Mouse (Mus musculus): Measurements from ENCODE around the gene Irak3.

DNA sequence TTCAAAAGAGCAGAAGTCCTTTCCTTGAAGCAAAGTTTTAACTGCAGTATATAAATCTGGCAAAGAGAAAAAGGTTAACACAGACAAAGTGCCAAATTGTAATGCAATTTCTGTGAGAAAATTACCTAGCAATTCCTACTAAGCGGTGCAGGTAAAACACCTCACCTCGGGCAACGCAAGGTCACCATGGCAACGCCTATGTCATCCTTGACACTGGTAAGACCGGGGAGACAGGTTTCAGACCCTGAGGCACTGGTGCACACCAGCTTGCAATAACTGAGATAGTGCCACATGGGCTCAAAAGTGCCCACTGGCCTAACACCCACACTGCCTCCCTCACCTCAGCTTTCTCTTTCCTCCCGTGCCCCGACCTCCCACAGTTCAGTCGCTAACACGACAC is 106.8 kb downstream of the Irak3 start:
- TF ChIP-seq MAFK (IDR thresholded peaks at IDR 0.05; ENCODE audit: borderline replicate concordance, low read depth, low read length): no peak
- TF ChIP-seq CTCF (IDR thresholded peaks at IDR 0.05 in 2 of 3, conservative IDR thresholded peaks at IDR 0.05 in 1 of 3; ENCODE audit: control insufficient read depth in 1 of 3, insufficient read depth in 1 of 3, low read depth in 2 of 3, low read length in 3 of 3, poor library complexity in 1 of 3, severe bottlenecking in 1 of 3): no peak
- no peak for TF ChIP-seq TBP (IDR thresholded peaks at IDR 0.05; ENCODE audit: low read depth, low read length)
- no peak for TF ChIP-seq ETS1 (IDR thresholded peaks at IDR 0.05; ENCODE audit: low read depth, low read length)
- TF ChIP-seq TCF12 (IDR thresholded peaks at IDR 0.05; ENCODE audit: low read depth, low read length): no peak
- no peak for TF ChIP-seq CHD2 (IDR thresholded peaks at IDR 0.05; ENCODE audit: low read length)
- no peak for TF ChIP-seq EP300 (IDR thresholded peaks at IDR 0.05; ENCODE audit: low read depth in 1 of 2, low read length in 2 of 2)
- no peak for TF ChIP-seq SIN3A (IDR thresholded peaks at IDR 0.05; ENCODE audit: low read length)
- no peak for TF ChIP-seq POLR2A (IDR thresholded peaks at IDR 0.05; ENCODE audit: control insufficient read depth in 1 of 2, insufficient read depth in 1 of 2, low read depth in 1 of 2, low read length in 2 of 2, poor library complexity in 1 of 2)
- TF ChIP-seq GATA1 (IDR thresholded peaks at IDR 0.05; ENCODE audit: low read depth, low read length): no peak

All from MEL (cell line).